Mouse (Mus musculus): ENCODE data around the gene Itgb1bp1. TPM values are rescaled to one million over a fixed set of nuclear protein-coding genes. Genes with fewer than 3 reads are reported as not detected.

Gene Itgb1bp1
- polyA plus RNA-seq, 1 experiment = 21.1 TPM

GRCm38 (mm10) chr12:21244375-21244960, 41.6 kb downstream of the Itgb1bp1 start:
- H3K36me3 ChIP-seq (ENCODE audit: control insufficient read depth, insufficient read depth, low read length, poor library complexity, severe bottlenecking) = no peaks in the 10 kb centered on the region
- H3K9me3 ChIP-seq (replicated peaks; ENCODE audit: control insufficient read depth, insufficient read depth, low read length, poor library complexity, severe bottlenecking) = no peaks in the 10 kb centered on the region
- no peak overlapping the region for H3K9ac ChIP-seq (ENCODE audit: low read depth, poor library complexity, severe bottlenecking)
- no peak overlapping the region for H3K4me3 ChIP-seq (ENCODE audit: low read depth, low read length)
- H3K27ac ChIP-seq (ENCODE audit: insufficient read depth, low read length) = no peak overlapping the region
- H3K4me1 ChIP-seq (ENCODE audit: control insufficient read depth, insufficient read depth, low read length) = no peaks in the 10 kb centered on the region
- no peaks in the 10 kb centered on the region for H3K27me3 ChIP-seq (ENCODE audit: control insufficient read depth, insufficient read depth, low read length, poor library complexity, severe bottlenecking)
- TF ChIP-seq CTCF (IDR thresholded peaks at IDR 0.05; ENCODE audit: low read depth, low read length) (no peak), EP300 (IDR thresholded peaks at IDR 0.05; ENCODE audit: insufficient read depth, low read depth, low read length) (no peak), POLR2A (IDR thresholded peaks at IDR 0.05; ENCODE audit: insufficient read depth, low read length) (no peak)

DNA sequence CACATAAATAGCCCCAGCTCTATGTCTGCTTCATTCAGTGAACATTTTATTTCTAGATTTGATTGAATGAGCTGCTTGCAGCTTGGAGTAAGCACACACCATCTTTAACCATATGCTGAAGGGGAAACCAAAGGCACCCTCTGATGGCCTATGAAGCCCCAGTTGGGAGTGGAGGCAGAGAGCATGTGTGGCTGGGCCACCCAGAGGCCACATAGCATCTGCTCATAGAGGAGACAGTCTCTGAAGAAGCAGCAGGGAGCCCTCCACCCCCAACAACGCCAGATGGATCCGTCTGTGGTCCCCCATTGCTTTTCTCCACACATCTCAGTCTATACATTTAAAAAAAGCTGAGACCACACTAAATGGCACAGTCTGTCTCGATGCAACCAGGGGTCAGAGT, 44.1 kb downstream of the Itgb1bp1 start:
- Histone ChIP-seq H3K27me3 (ENCODE audit: control insufficient read depth, insufficient read depth, low read length, poor library complexity, severe bottlenecking) (no peaks in the 10 kb centered on the region), H3K9ac (ENCODE audit: low read depth, poor library complexity, severe bottlenecking) (no peak overlapping the region), H3K4me3 (ENCODE audit: low read depth, low read length) (no peak overlapping the region), H3K9me3 (replicated peaks; ENCODE audit: control insufficient read depth, insufficient read depth, low read length, poor library complexity, severe bottlenecking) (no peaks in the 10 kb centered on the region), H3K27ac (ENCODE audit: insufficient read depth, low read length) (no peak overlapping the region), H3K36me3 (ENCODE audit: control insufficient read depth, insufficient read depth, low read length, poor library complexity, severe bottlenecking) (no peaks in the 10 kb centered on the region), H3K4me1 (ENCODE audit: control insufficient read depth, insufficient read depth, low read length) (no peaks in the 10 kb centered on the region)
- TF ChIP-seq CTCF (IDR thresholded peaks at IDR 0.05; ENCODE audit: low read depth, low read length) = no peak
- TF ChIP-seq POLR2A (IDR thresholded peaks at IDR 0.05; ENCODE audit: insufficient read depth, low read length) = no peak
- TF ChIP-seq EP300 (IDR thresholded peaks at IDR 0.05; ENCODE audit: insufficient read depth, low read depth, low read length) = no peak

- H3K4me3 ChIP-seq (ENCODE audit: low read depth, low read length) = no peak overlapping the region
- TF ChIP-seq POLR2A (IDR thresholded peaks at IDR 0.05; ENCODE audit: insufficient read depth, low read length) = no peak
- no peak for TF ChIP-seq EP300 (IDR thresholded peaks at IDR 0.05; ENCODE audit: insufficient read depth, low read depth, low read length)
- no peak for TF ChIP-seq CTCF (IDR thresholded peaks at IDR 0.05; ENCODE audit: low read depth, low read length)
- no peaks in the 10 kb centered on the region for H3K27me3 ChIP-seq (ENCODE audit: control insufficient read depth, insufficient read depth, low read length, poor library complexity, severe bottlenecking)
- no peaks in the 10 kb centered on the region for H3K36me3 ChIP-seq (ENCODE audit: control insufficient read depth, insufficient read depth, low read length, poor library complexity, severe bottlenecking)
- H3K27ac ChIP-seq (ENCODE audit: insufficient read depth, low read length) = no peak overlapping the region
- no peaks in the 10 kb centered on the region for H3K9me3 ChIP-seq (replicated peaks; ENCODE audit: control insufficient read depth, insufficient read depth, low read length, poor library complexity, severe bottlenecking)
- H3K4me1 ChIP-seq (ENCODE audit: control insufficient read depth, insufficient read depth, low read length) = no peaks in the 10 kb centered on the region
- no peak overlapping the region for H3K9ac ChIP-seq (ENCODE audit: low read depth, poor library complexity, severe bottlenecking)
These were observed 51.5 kb downstream of the Itgb1bp1 start for GRCm38 (mm10) chr12:21234560-21234959.

GRCm38 (mm10) chr12:21233727-21234126, 52.4 kb downstream of the Itgb1bp1 start:
- TF ChIP-seq CTCF (IDR thresholded peaks at IDR 0.05; ENCODE audit: low read depth, low read length) (no peak), POLR2A (IDR thresholded peaks at IDR 0.05; ENCODE audit: insufficient read depth, low read length) (no peak), EP300 (IDR thresholded peaks at IDR 0.05; ENCODE audit: insufficient read depth, low read depth, low read length) (no peak)
- no peak overlapping the region for H3K27ac ChIP-seq (ENCODE audit: insufficient read depth, low read length)
- no peaks in the 10 kb centered on the region for H3K36me3 ChIP-seq (ENCODE audit: control insufficient read depth, insufficient read depth, low read length, poor library complexity, severe bottlenecking)
- no peak overlapping the region for H3K4me3 ChIP-seq (ENCODE audit: low read depth, low read length)
- H3K4me1 ChIP-seq (ENCODE audit: control insufficient read depth, insufficient read depth, low read length) = no peaks in the 10 kb centered on the region
- no peak overlapping the region for H3K9ac ChIP-seq (ENCODE audit: low read depth, poor library complexity, severe bottlenecking)
- no peaks in the 10 kb centered on the region for H3K9me3 ChIP-seq (replicated peaks; ENCODE audit: control insufficient read depth, insufficient read depth, low read length, poor library complexity, severe bottlenecking)
- H3K27me3 ChIP-seq (ENCODE audit: control insufficient read depth, insufficient read depth, low read length, poor library complexity, severe bottlenecking) = no peaks in the 10 kb centered on the region

DNA sequence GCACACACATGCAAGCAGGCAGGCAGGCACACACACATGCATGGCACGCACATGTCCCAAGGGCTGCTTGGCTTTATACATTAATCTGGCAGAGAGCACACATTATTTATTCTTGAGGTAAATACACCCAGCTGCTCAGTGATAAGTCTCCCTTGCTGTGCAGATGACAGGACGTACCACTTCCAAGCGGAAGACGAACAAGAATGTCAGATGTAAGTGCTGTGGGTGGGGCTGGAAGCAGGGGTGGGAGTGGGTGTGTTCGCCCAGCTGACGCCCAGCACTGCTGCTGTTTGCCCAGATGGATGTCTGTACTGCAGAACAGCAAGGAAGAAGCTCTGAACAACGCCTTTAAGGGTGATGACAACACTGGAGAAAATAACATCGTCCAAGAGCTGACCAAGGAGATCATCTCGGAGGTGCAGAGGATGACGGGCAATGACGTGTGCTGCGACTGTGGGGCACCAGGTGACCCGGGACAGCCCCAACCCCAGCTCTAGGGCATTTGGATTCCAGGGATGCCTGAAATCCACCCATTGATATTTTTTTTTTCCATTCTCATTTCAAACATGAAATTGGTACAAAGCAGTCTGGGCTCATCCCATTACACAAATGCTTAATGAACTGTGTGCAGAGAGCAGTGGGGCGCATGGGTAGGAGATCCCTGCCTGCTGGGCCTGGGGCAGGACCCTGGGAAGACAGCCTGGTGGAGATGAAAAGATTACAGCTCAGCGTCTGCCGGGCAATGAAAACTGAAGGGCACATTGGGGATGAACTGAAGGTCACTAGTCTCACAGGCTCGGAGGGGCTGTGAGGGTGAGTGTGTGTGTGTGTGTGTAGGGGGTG, 56.8 kb downstream of the Itgb1bp1 start:
- Histone ChIP-seq H3K9ac (ENCODE audit: low read depth, poor library complexity, severe bottlenecking) (no peak overlapping the region), H3K4me1 (ENCODE audit: control insufficient read depth, insufficient read depth, low read length) (peaks cover 5% of the 10 kb centered on the region), H3K27ac (ENCODE audit: insufficient read depth, low read length) (no peak overlapping the region), H3K36me3 (ENCODE audit: control insufficient read depth, insufficient read depth, low read length, poor library complexity, severe bottlenecking) (no peaks in the 10 kb centered on the region), H3K9me3 (replicated peaks; ENCODE audit: control insufficient read depth, insufficient read depth, low read length, poor library complexity, severe bottlenecking) (no peaks in the 10 kb centered on the region), H3K27me3 (ENCODE audit: control insufficient read depth, insufficient read depth, low read length, poor library complexity, severe bottlenecking) (no peaks in the 10 kb centered on the region), H3K4me3 (ENCODE audit: low read depth, low read length) (no peak overlapping the region)
- TF ChIP-seq CTCF (IDR thresholded peaks at IDR 0.05; ENCODE audit: low read depth, low read length) = no peak
- TF ChIP-seq POLR2A (IDR thresholded peaks at IDR 0.05; ENCODE audit: insufficient read depth, low read length) = no peak
- no peak for TF ChIP-seq EP300 (IDR thresholded peaks at IDR 0.05; ENCODE audit: insufficient read depth, low read depth, low read length)

GRCm38 (mm10) chr12:21228650-21229049, 57.4 kb downstream of the Itgb1bp1 start:
- Histone ChIP-seq H3K4me3 (ENCODE audit: low read depth, low read length) (no peak overlapping the region), H3K9me3 (replicated peaks; ENCODE audit: control insufficient read depth, insufficient read depth, low read length, poor library complexity, severe bottlenecking) (no peaks in the 10 kb centered on the region), H3K4me1 (ENCODE audit: control insufficient read depth, insufficient read depth, low read length) (peaks cover 7% of the 10 kb centered on the region), H3K27me3 (ENCODE audit: control insufficient read depth, insufficient read depth, low read length, poor library complexity, severe bottlenecking) (no peaks in the 10 kb centered on the region), H3K27ac (ENCODE audit: insufficient read depth, low read length) (no peak overlapping the region), H3K9ac (ENCODE audit: low read depth, poor library complexity, severe bottlenecking) (no peak overlapping the region), H3K36me3 (ENCODE audit: control insufficient read depth, insufficient read depth, low read length, poor library complexity, severe bottlenecking) (no peaks in the 10 kb centered on the region)
- TF ChIP-seq CTCF (IDR thresholded peaks at IDR 0.05; ENCODE audit: low read depth, low read length) (no peak), POLR2A (IDR thresholded peaks at IDR 0.05; ENCODE audit: insufficient read depth, low read length) (no peak), EP300 (IDR thresholded peaks at IDR 0.05; ENCODE audit: insufficient read depth, low read depth, low read length) (no peak)

Measured in ES-Bruce4 (cell line).